Mouse (Mus musculus): Measurements from ENCODE around the gene Hs3st2. TPM values are rescaled to one million over a fixed set of nuclear protein-coding genes. Genes with fewer than 3 reads are reported as not detected.

Hs3st2 gene
- polyA plus RNA-seq, 1 experiment from 2014 or later: 0.22 TPM

- Histone ChIP-seq H3K27me3 (replicated peaks) (peaks cover 69% of the 10 kb centered on the region), H3K4me2 (no peak overlapping the region), H3K27ac (ENCODE audit: poor library complexity, severe bottlenecking) (no peak overlapping the region), H3K9ac (no peak overlapping the region), H3K4me3 (no peak overlapping the region), H3K36me3 (no peaks in the 10 kb centered on the region), H3K4me1 (replicated peaks) (peaks cover 9% of the 10 kb centered on the region; the same call in 1 of the 2 replicates), H3K9me3 (replicated peaks) (no peaks in the 10 kb centered on the region)
- no peak for ATAC-seq (ENCODE audit: insufficient number of reproducible peaks, low FRiP score)
- WGBS: 70% methylated on average over 1 of the region's 1 CpGs
Observed at GRCm38 (mm10) chr7:121393884-121394283, 2.2 kb downstream of the Hs3st2 start.

GRCm38 (mm10) chr7:121394875-121395274 lies 3.2 kb downstream of the Hs3st2 start:
- Histone ChIP-seq H3K4me1 (replicated peaks) (peaks cover 9% of the 10 kb centered on the region; the same call in 1 of the 2 replicates), H3K27ac (ENCODE audit: poor library complexity, severe bottlenecking) (no peak overlapping the region), H3K9me3 (replicated peaks) (no peaks in the 10 kb centered on the region), H3K36me3 (no peaks in the 10 kb centered on the region), H3K27me3 (replicated peaks) (peaks cover 69% of the 10 kb centered on the region), H3K4me3 (no peak overlapping the region), H3K4me2 (no peak overlapping the region), H3K9ac (no peak overlapping the region)
- ATAC-seq (ENCODE audit: insufficient number of reproducible peaks, low FRiP score): no peak
- WGBS: 74% methylated on average over 2 of the region's 2 CpGs

- Histone ChIP-seq H3K36me3 (no peaks in the 10 kb centered on the region), H3K4me3 (no peak overlapping the region), H3K27ac (ENCODE audit: poor library complexity, severe bottlenecking) (no peak overlapping the region), H3K4me1 (replicated peaks) (no peaks in the 10 kb centered on the region), H3K9ac (no peak overlapping the region), H3K4me2 (no peak overlapping the region), H3K9me3 (replicated peaks) (no peaks in the 10 kb centered on the region), H3K27me3 (replicated peaks) (0 out of 2 replicates have a peak, but pooled peaks cover 3% of the 10 kb centered on the region)
- ATAC-seq (ENCODE audit: insufficient number of reproducible peaks, low FRiP score): no peak
- WGBS: 78% methylated on average over 11 of the region's 11 CpGs
Observed at GRCm38 (mm10) chr7:121410716-121411506, 19.3 kb downstream of the Hs3st2 start.

GRCm38 (mm10) chr7:121411507-121411898 lies 19.8 kb downstream of the Hs3st2 start:
- ATAC-seq (ENCODE audit: insufficient number of reproducible peaks, low FRiP score): no peak
- no peaks in the 10 kb centered on the region for H3K9me3 ChIP-seq (replicated peaks)
- H3K4me2 ChIP-seq: no peak overlapping the region
- 0 out of 2 replicates have a peak, but pooled peaks cover 3% of the 10 kb centered on the region for H3K27me3 ChIP-seq (replicated peaks)
- H3K9ac ChIP-seq: no peak overlapping the region
- no peak overlapping the region for H3K27ac ChIP-seq (ENCODE audit: poor library complexity, severe bottlenecking)
- no peaks in the 10 kb centered on the region for H3K36me3 ChIP-seq
- WGBS: 77% methylated on average over 7 of the region's 7 CpGs
- no peaks in the 10 kb centered on the region for H3K4me1 ChIP-seq (replicated peaks)
- H3K4me3 ChIP-seq: no peak overlapping the region

GRCm38 (mm10) chr7:121436884-121437283 lies 45.2 kb downstream of the Hs3st2 start:
- Histone ChIP-seq H3K9me3 (replicated peaks) (no peaks in the 10 kb centered on the region; the same call in 1 of the 2 replicates), H3K4me3 (no peak overlapping the region), H3K4me1 (replicated peaks) (no peaks in the 10 kb centered on the region), H3K9ac (no peak overlapping the region), H3K36me3 (no peaks in the 10 kb centered on the region), H3K27ac (ENCODE audit: poor library complexity, severe bottlenecking) (no peak overlapping the region), H3K4me2 (no peak overlapping the region), H3K27me3 (replicated peaks) (no peaks in the 10 kb centered on the region)
- no peak for ATAC-seq (ENCODE audit: insufficient number of reproducible peaks, low FRiP score)
- 80% methylated on average over 6 of the region's 6 CpGs for WGBS

- no peak overlapping the region for H3K27ac ChIP-seq (ENCODE audit: poor library complexity, severe bottlenecking)
- H3K9me3 ChIP-seq (replicated peaks): no peaks in the 10 kb centered on the region; the same call in 1 of the 2 replicates
- no peak overlapping the region for H3K9ac ChIP-seq
- no peaks in the 10 kb centered on the region for H3K4me1 ChIP-seq (replicated peaks)
- no peak for ATAC-seq (ENCODE audit: insufficient number of reproducible peaks, low FRiP score)
- H3K36me3 ChIP-seq: no peaks in the 10 kb centered on the region
- H3K4me2 ChIP-seq: no peak overlapping the region
- H3K27me3 ChIP-seq (replicated peaks): no peaks in the 10 kb centered on the region
- no peak overlapping the region for H3K4me3 ChIP-seq
- 64% methylated on average over 5 of the region's 5 CpGs for WGBS
Observed at GRCm38 (mm10) chr7:121441186-121441585, 49.5 kb downstream of the Hs3st2 start.

GRCm38 (mm10) chr7:121444336-121444735 lies 52.7 kb downstream of the Hs3st2 start:
- H3K36me3 ChIP-seq: no peaks in the 10 kb centered on the region
- H3K27ac ChIP-seq (ENCODE audit: poor library complexity, severe bottlenecking): no peak overlapping the region
- no peaks in the 10 kb centered on the region for H3K4me1 ChIP-seq (replicated peaks)
- H3K4me3 ChIP-seq: no peak overlapping the region
- 62% methylated on average over 7 of the region's 7 CpGs for WGBS
- H3K27me3 ChIP-seq (replicated peaks): no peaks in the 10 kb centered on the region
- no peak for ATAC-seq (ENCODE audit: insufficient number of reproducible peaks, low FRiP score)
- H3K9me3 ChIP-seq (replicated peaks): no peaks in the 10 kb centered on the region
- no peak overlapping the region for H3K9ac ChIP-seq
- H3K4me2 ChIP-seq: no peak overlapping the region

GRCm38 (mm10) chr7:121446281-121446680 lies 54.6 kb downstream of the Hs3st2 start:
- Histone ChIP-seq H3K27ac (ENCODE audit: poor library complexity, severe bottlenecking) (no peak overlapping the region), H3K4me1 (replicated peaks) (no peaks in the 10 kb centered on the region), H3K4me3 (no peak overlapping the region), H3K27me3 (replicated peaks) (no peaks in the 10 kb centered on the region), H3K9me3 (replicated peaks) (no peaks in the 10 kb centered on the region), H3K9ac (no peak overlapping the region), H3K36me3 (no peaks in the 10 kb centered on the region), H3K4me2 (no peak overlapping the region)
- WGBS: 73% methylated on average over 4 of the region's 4 CpGs
- ATAC-seq (ENCODE audit: insufficient number of reproducible peaks, low FRiP score): no peak

- Histone ChIP-seq H3K36me3 (no peaks in the 10 kb centered on the region), H3K9ac (no peak overlapping the region), H3K4me2 (no peak overlapping the region), H3K4me3 (no peak overlapping the region), H3K4me1 (replicated peaks) (no peaks in the 10 kb centered on the region), H3K9me3 (replicated peaks) (no peaks in the 10 kb centered on the region), H3K27me3 (replicated peaks) (no peaks in the 10 kb centered on the region), H3K27ac (ENCODE audit: poor library complexity, severe bottlenecking) (no peak overlapping the region)
- ATAC-seq (ENCODE audit: insufficient number of reproducible peaks, low FRiP score): no peak
- 63% methylated on average over 13 of the region's 13 CpGs for WGBS
Observed at GRCm38 (mm10) chr7:121450951-121451843, 59.5 kb downstream of the Hs3st2 start.

GRCm38 (mm10) chr7:121456716-121457115 lies 65.1 kb downstream of the Hs3st2 start:
- Histone ChIP-seq H3K27ac (ENCODE audit: poor library complexity, severe bottlenecking) (no peak overlapping the region), H3K9me3 (replicated peaks) (0 out of 2 replicates have a peak, but pooled peaks cover 4% of the 10 kb centered on the region), H3K9ac (no peak overlapping the region), H3K4me2 (no peak overlapping the region), H3K4me1 (replicated peaks) (no peaks in the 10 kb centered on the region), H3K27me3 (replicated peaks) (peaks cover 3% of the 10 kb centered on the region; the same call in 1 of the 2 replicates), H3K4me3 (no peak overlapping the region), H3K36me3 (no peaks in the 10 kb centered on the region)
- 50% methylated on average over 1 of the region's 1 CpGs for WGBS
- ATAC-seq (ENCODE audit: insufficient number of reproducible peaks, low FRiP score): no peak

GRCm38 (mm10) chr7:121458075-121458474 lies 66.4 kb downstream of the Hs3st2 start:
- ATAC-seq (ENCODE audit: insufficient number of reproducible peaks, low FRiP score): no peak
- Histone ChIP-seq H3K4me1 (replicated peaks) (no peaks in the 10 kb centered on the region), H3K36me3 (no peaks in the 10 kb centered on the region), H3K4me2 (no peak overlapping the region), H3K9me3 (replicated peaks) (0 out of 2 replicates have a peak, but pooled peaks cover 4% of the 10 kb centered on the region), H3K9ac (no peak overlapping the region), H3K4me3 (no peak overlapping the region), H3K27ac (ENCODE audit: poor library complexity, severe bottlenecking) (no peak overlapping the region), H3K27me3 (replicated peaks) (peaks cover 3% of the 10 kb centered on the region; the same call in 1 of the 2 replicates)
- whole genome bisulfite sequencing: 49% methylated on average over 3 of the region's 3 CpGs

All from heart, embryonic 12.5 days (tissue).